Mouse (Mus musculus): ENCODE results near the gene Uggt1. TPM values are rescaled to one million over a fixed set of nuclear protein-coding genes. Genes with fewer than 3 reads are reported as not detected.

Gene Uggt1
- total RNA-seq, 2 experiments from 2014 or later = 77.7 to 125 TPM

GRCm38 (mm10) chr1:36119426-36119825, 125.1 kb downstream of the Uggt1 start:
- ATAC-seq (ENCODE audit: poor library complexity, severe bottlenecking) = no peak

- no peak for ATAC-seq (ENCODE audit: poor library complexity, severe bottlenecking)
These were observed 125.6 kb downstream of the Uggt1 start for GRCm38 (mm10) chr1:36118958-36119357.

GRCm38 (mm10) chr1:36118061-36118685, 126.3 kb downstream of the Uggt1 start:
- no peak for ATAC-seq (ENCODE audit: poor library complexity, severe bottlenecking)

GRCm38 (mm10) chr1:36116488-36116887, 128.0 kb downstream of the Uggt1 start:
- ATAC-seq (ENCODE audit: poor library complexity, severe bottlenecking) = no peak

- ATAC-seq (ENCODE audit: poor library complexity, severe bottlenecking) = no peak
These were observed 129.7 kb downstream of the Uggt1 start for GRCm38 (mm10) chr1:36114844-36115243.

- no peak for ATAC-seq (ENCODE audit: poor library complexity, severe bottlenecking)
These were observed 130.8 kb downstream of the Uggt1 start for GRCm38 (mm10) chr1:36113670-36114069.

- ATAC-seq (ENCODE audit: poor library complexity, severe bottlenecking) = no peak
These were observed 131.9 kb downstream of the Uggt1 start for GRCm38 (mm10) chr1:36112665-36113064.

GRCm38 (mm10) chr1:36109987-36110386, 134.5 kb downstream of the Uggt1 start:
- no peak for ATAC-seq (ENCODE audit: poor library complexity, severe bottlenecking)

- no peak for ATAC-seq (ENCODE audit: poor library complexity, severe bottlenecking)
These were observed 138.4 kb downstream of the Uggt1 start for GRCm38 (mm10) chr1:36105917-36106706.

GRCm38 (mm10) chr1:36100371-36100770, 144.1 kb downstream of the Uggt1 start:
- ATAC-seq (ENCODE audit: poor library complexity, severe bottlenecking) = no peak

GRCm38 (mm10) chr1:36098432-36098831, 146.1 kb downstream of the Uggt1 start:
- no peak for ATAC-seq (ENCODE audit: poor library complexity, severe bottlenecking)

- peak; percentile 30; the same call in 1 of the 2 replicates for ATAC-seq (ENCODE audit: poor library complexity, severe bottlenecking)
These were observed 148.9 kb downstream of the Uggt1 start for GRCm38 (mm10) chr1:36095423-36096272.

GRCm38 (mm10) chr1:36093741-36094140, 150.8 kb downstream of the Uggt1 start:
- no peak for ATAC-seq (ENCODE audit: poor library complexity, severe bottlenecking)

GRCm38 (mm10) chr1:36091246-36091645, 153.3 kb downstream of the Uggt1 start:
- ATAC-seq (ENCODE audit: poor library complexity, severe bottlenecking) = 0 out of 2 replicates have a peak, but pooled peaks have one; percentile 31

- ATAC-seq (ENCODE audit: poor library complexity, severe bottlenecking) = no peak
These were observed 153.8 kb downstream of the Uggt1 start for GRCm38 (mm10) chr1:36090722-36091110.

Other genes starting within 250 kb of the Uggt1 start
- gene Hs6st1, start 176.3 kb downstream of the Uggt1 start, total RNA-seq (2015) = 28.7 and 30.0 TPM in 2 replicates
- 16.0 and 17.0 TPM in 2 replicates for gene Hs6st1, start 176.3 kb downstream of the Uggt1 start, total RNA-seq (2017)
- gene Neurl3, start 30.0 kb upstream of the Uggt1 start, total RNA-seq (2015) = 54.2 and 57.5 TPM in 2 replicates
- gene Neurl3, start 30.0 kb upstream of the Uggt1 start, total RNA-seq (2017) = 66.0 and 68.3 TPM in 2 replicates
- gene Arid5a, start 63.0 kb upstream of the Uggt1 start, total RNA-seq (2015) = 14.1 and 14.6 TPM in 2 replicates
- 27.0 and 31.9 TPM in 2 replicates for gene Arid5a, start 63.0 kb upstream of the Uggt1 start, total RNA-seq (2017)
- gene Kansl3, start 124.5 kb upstream of the Uggt1 start, total RNA-seq (2015) = 12.6 and 13.9 TPM in 2 replicates
- gene Kansl3, start 124.5 kb upstream of the Uggt1 start, total RNA-seq (2017) = 28.2 and 31.5 TPM in 2 replicates
- not detected in 2 replicates for gene Fer1l5, start 127.6 kb upstream of the Uggt1 start, total RNA-seq (2015)
- 0.37 TPM in 1 of 2 replicates, not detected in the other for gene Fer1l5, start 127.6 kb upstream of the Uggt1 start, total RNA-seq (2017)
- 23.9 and 25.4 TPM in 2 replicates for gene Lman2l, start 200.6 kb upstream of the Uggt1 start, total RNA-seq (2015)
- gene Lman2l, start 200.6 kb upstream of the Uggt1 start, total RNA-seq (2017) = 14.4 and 15.8 TPM in 2 replicates
- gene Cnnm4, start 226.9 kb upstream of the Uggt1 start, total RNA-seq (2015) = 17.8 and 22.7 TPM in 2 replicates
- gene Cnnm4, start 226.9 kb upstream of the Uggt1 start, total RNA-seq (2017) = 15.2 and 16.3 TPM in 2 replicates

All from megakaryocyte, adult 5-6 weeks (primary cell).